In the genomic region with DNA sequence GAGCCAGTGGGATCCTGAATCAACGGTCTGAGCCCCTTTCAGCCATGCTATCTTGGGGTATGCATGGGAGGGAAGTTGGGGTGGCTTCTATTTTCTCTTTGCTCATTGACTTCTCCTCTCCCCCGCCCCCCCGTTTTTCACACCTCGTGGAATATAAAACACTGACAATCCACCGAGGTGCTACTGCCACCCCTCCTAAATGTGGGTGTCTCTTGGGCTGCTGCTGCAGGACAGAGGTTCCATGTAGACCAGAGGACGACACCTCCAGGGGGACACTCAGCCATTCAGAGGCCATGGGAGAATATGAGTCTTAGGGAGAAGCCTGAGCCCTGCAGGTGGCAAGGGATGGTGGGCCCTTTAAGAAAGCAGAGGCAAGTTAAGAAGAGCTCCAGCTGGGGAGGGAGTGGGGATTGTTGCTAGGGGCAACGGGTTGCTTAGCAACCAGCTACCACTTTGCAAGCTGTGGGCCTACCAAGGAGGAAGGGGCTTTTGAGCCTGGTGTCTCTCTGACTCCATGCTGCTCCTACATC, we compare ENCODE assay signal across 7 mouse cellular contexts. TPM values are rescaled to one million over a fixed set of nuclear protein-coding genes. Genes with fewer than 3 reads are reported as not detected.
A peak's percentile ranks its signal among the peaks of the same experiment; 100 is the strongest.
DNase-seq lines count a peak whose midpoint lies in the region; ATAC-seq lines count a peak whose summit lies in the region.

No protein-coding gene starts in this region.

- H3K9ac ChIP-seq in forebrain, embryonic 16.5 days (replicated peaks; ENCODE audit: low read depth, low read length) = peak overlapping the region; percentile 35; the same call in 1 of the 2 replicates
- 0 out of 2 replicates have a peak overlapping the region, but pooled peaks have one; percentile 6 for H3K9ac ChIP-seq in neural tube, embryonic 15.5 days (replicated peaks)

- H3K27me3 ChIP-seq in forebrain, embryonic 16.5 days (replicated peaks; ENCODE audit: control insufficient read depth, insufficient read depth, low read length) = no peaks in the 10 kb centered on the region
- H3K27me3 ChIP-seq in neural tube, embryonic 15.5 days (replicated peaks) = no peaks in the 10 kb centered on the region

- H3K36me3 ChIP-seq in forebrain, embryonic 16.5 days (ENCODE audit: control insufficient read depth, insufficient read depth) = peaks cover 17% of the 10 kb centered on the region
- H3K36me3 ChIP-seq in neural tube, embryonic 15.5 days = peaks cover 30% of the 10 kb centered on the region

- H3K4me3 ChIP-seq in forebrain, embryonic 16.5 days (replicated peaks; ENCODE audit: low read length) = peak overlapping the region; percentile 13; the same call in 1 of the 2 replicates
- no peak overlapping the region for H3K4me3 ChIP-seq in neural tube, embryonic 15.5 days (replicated peaks)

- peak; percentile 89 for DNase-seq in embryo, embryonic 10 days (ENCODE audit: low spot score)
- peak; percentile 58 to 68 for DNase-seq in left cerebral cortex, adult 18-20 months (ENCODE audit: low spot score in 2 of 2)
- DNase-seq in spleen, postnatal 4 days (ENCODE audit: low spot score in 2 of 2) = no peak
- no peak for DNase-seq in urinary bladder, postnatal 25 days (ENCODE audit: low spot score)
- no peak for DNase-seq in B cell, adult 2 months

- H3K4me2 ChIP-seq in forebrain, embryonic 16.5 days (ENCODE audit: low read length) = peak overlapping the region; percentile 39
- H3K4me2 ChIP-seq in neural tube, embryonic 15.5 days = peak overlapping the region; percentile 38

- H3K4me1 ChIP-seq in forebrain, embryonic 16.5 days (replicated peaks; ENCODE audit: control insufficient read depth, insufficient read depth, low read length) = peaks cover 55% of the 10 kb centered on the region
- H3K4me1 ChIP-seq in neural tube, embryonic 15.5 days = peaks cover 66% of the 10 kb centered on the region

- ATAC-seq in forebrain, embryonic 16.5 days = peak; percentile 85
- peak; percentile 80 for ATAC-seq in neural tube, embryonic 15.5 days (ENCODE audit: low FRiP score)

- WGBS in forebrain, embryonic 16.5 days = 14% methylated on average over 7 of the region's 7 CpGs
- 21% methylated on average over 7 of the region's 7 CpGs for WGBS in neural tube, embryonic 15.5 days

- H3K27ac ChIP-seq in forebrain, embryonic 16.5 days (ENCODE audit: low read length) = peak overlapping the region; percentile 86
- H3K27ac ChIP-seq in neural tube, embryonic 15.5 days (replicated peaks) = peak overlapping the region; percentile 71

- no peaks in the 10 kb centered on the region for H3K9me3 ChIP-seq in forebrain, embryonic 16.5 days (ENCODE audit: control insufficient read depth, low read length)
- no peaks in the 10 kb centered on the region for H3K9me3 ChIP-seq in neural tube, embryonic 15.5 days (replicated peaks)

RNA-seq across cellular contexts. Expression of a gene that starts 5.5 kb away (rescaled TPM):
- 72.4 and 100 TPM in 2 replicates for polyA plus RNA-seq in forebrain, embryonic 16.5 days (2015; fragmentation: Nextera tagmentation; extraction: Ambion mirVana)
- total RNA-seq in left cerebral cortex, adult 18-20 months (2021) = 100 to 1,000 TPM; 155 to 167 TPM
- polyA plus RNA-seq in neural tube, embryonic 15.5 days (2015; fragmentation: Nextera tagmentation; extraction: Ambion mirVana) = 81.2 and 85.0 TPM in 2 replicates

RNA-seq across cellular contexts. Expression of a gene that starts 18.4 kb away (rescaled TPM):
- 0.58 and 0.68 TPM in 2 replicates for polyA plus RNA-seq in forebrain, embryonic 16.5 days (2015; fragmentation: Nextera tagmentation; extraction: Ambion mirVana)
- 1 to 10 TPM in 1 of 2 experiments, under 1 TPM in 1; 0.82 to 1.1 TPM for total RNA-seq in left cerebral cortex, adult 18-20 months (2021)
- polyA plus RNA-seq in neural tube, embryonic 15.5 days (2015; fragmentation: Nextera tagmentation; extraction: Ambion mirVana) = 0.56 and 1.3 TPM in 2 replicates

RNA-seq across cellular contexts. Expression of a gene that starts 31.0 kb away (rescaled TPM):
- polyA plus RNA-seq in forebrain, embryonic 16.5 days (2015; fragmentation: Nextera tagmentation; extraction: Ambion mirVana) = not detected in 2 replicates
- under 1 TPM in 1 of 2 experiments, not detected in 1; 0.63 TPM for total RNA-seq in left cerebral cortex, adult 18-20 months (2021)
- polyA plus RNA-seq in neural tube, embryonic 15.5 days (2015; fragmentation: Nextera tagmentation; extraction: Ambion mirVana) = 1.4 and 2.8 TPM in 2 replicates

RNA-seq across cellular contexts. Expression of a gene that starts 43.9 kb away (rescaled TPM):
- polyA plus RNA-seq in forebrain, embryonic 16.5 days (2015; fragmentation: Nextera tagmentation; extraction: Ambion mirVana) = 3.4 and 4.1 TPM in 2 replicates
- 1 to 10 TPM; 4.8 to 5.0 TPM for total RNA-seq in left cerebral cortex, adult 18-20 months (2021)
- 7.4 and 11.5 TPM in 2 replicates for polyA plus RNA-seq in neural tube, embryonic 15.5 days (2015; fragmentation: Nextera tagmentation; extraction: Ambion mirVana)

RNA-seq across cellular contexts. Expression of a gene that starts 48.4 kb away (rescaled TPM):
- 23.1 and 33.6 TPM in 2 replicates for polyA plus RNA-seq in forebrain, embryonic 16.5 days (2015; fragmentation: Nextera tagmentation; extraction: Ambion mirVana)
- total RNA-seq in left cerebral cortex, adult 18-20 months (2021) = 100 to 1,000 TPM; 267 to 296 TPM
- 18.1 and 22.2 TPM in 2 replicates for polyA plus RNA-seq in neural tube, embryonic 15.5 days (2015; fragmentation: Nextera tagmentation; extraction: Ambion mirVana)

Comparison
In these comparisons a context has a peak if more than half of its experiments do, and no peak if none do; other contexts are left out.
1. DNase-seq: peak in embryo, embryonic 10 days (single experiment) and left cerebral cortex, adult 18-20 months (2 of 2); none in spleen, postnatal 4 days (0 of 2), urinary bladder, postnatal 25 days (single experiment) and B cell, adult 2 months (0 of 2).